Mouse (Mus musculus) midbrain, embryonic 11.5 days (tissue): Measurements from ENCODE around the gene Vps13d. TPM values are rescaled to one million over a fixed set of nuclear protein-coding genes. Genes with fewer than 3 reads are reported as not detected.
A peak's percentile ranks its signal among the peaks of the same experiment; 100 is the strongest.

ENCODE experiments used
- ATAC-seq: fragments of 200-750 bp; cut with Nextera tagmentation; 2 replicates; pipeline ENCODE4 v1.8.0; 2017; ENCODE audit warnings: moderate TSS enrichment, moderate library complexity; ENCODE audit not compliant: low FRiP score
- DNase-seq: peaks from one replicate; pipeline ENCODE4 v3.0.0; 2015; ENCODE audit warnings: low spot score; ENCODE audit errors: missing footprints
- H3K27ac ChIP-seq: fragments of 300-500 bp; sonication (generic); 2 replicates; pipeline ENCODE4 v1.5.1; 2014; ENCODE audit warnings: low read depth, low read length
- H3K27me3 ChIP-seq: fragments of 300-500 bp; sonication (generic); 2 replicates; pipeline ENCODE4 v1.6.1; 2014; ENCODE audit warnings: mild to moderate bottlenecking, low read length, moderate library complexity, mixed read lengths; ENCODE audit not compliant: control insufficient read depth, insufficient read depth
- H3K36me3 ChIP-seq: fragments of 300-500 bp; sonication (generic); 2 replicates; pipeline ENCODE4 v1.6.1; 2014; ENCODE audit warnings: mild to moderate bottlenecking, low read length, moderate library complexity, mixed read lengths; ENCODE audit not compliant: control insufficient read depth, insufficient read depth
- H3K4me1 ChIP-seq: fragments of 300-500 bp; sonication (generic); 2 replicates; pipeline ENCODE4 v1.6.1; 2014; ENCODE audit warnings: low read length; ENCODE audit not compliant: control insufficient read depth, insufficient read depth
- H3K4me2 ChIP-seq: fragments of 300-500 bp; sonication (generic); 2 replicates; pipeline ENCODE4 v1.6.1; 2014; ENCODE audit warnings: mild to moderate bottlenecking, moderate library complexity
- H3K4me3 ChIP-seq: fragments of 300-500 bp; sonication (generic); 2 replicates; pipeline ENCODE4 v1.5.1; 2014; ENCODE audit warnings: low read depth, low read length
- H3K9ac ChIP-seq: fragments of 300-500 bp; sonication (generic); 2 replicates; pipeline ENCODE4 v1.6.1; 2014; ENCODE audit warnings: low read length
- H3K9me3 ChIP-seq: fragments of 300-500 bp; sonication (generic); 2 replicates; pipeline ENCODE4 v1.6.1; 2016; ENCODE audit warnings: low read length; ENCODE audit not compliant: control insufficient read depth
- WGBS: fragments of 180-500 bp; shearing (Covaris S2); extraction: QIAGEN DNeasy Blood & Tissue Kit; methylation state at CpG from one replicate; pipeline ENCODE4 v1.1.7; 2014; 5-methylcytosine and 5-hydroxymethylcytosine counted together
- polyA plus RNA-seq: library from polyadenylated mRNA; unstranded; fragments of >200 nt; fragmentation: Nextera tagmentation; extraction: Ambion mirVana; gene quantifications from 2 replicates; pipeline ENCODE4 v1.2.1, GENCODE M21; 2014

Vps13d gene
- polyA plus RNA-seq, 1 experiment from 2014 or later, result 8.7 TPM

- H3K9me3 ChIP-seq, result no peaks in the 10 kb centered on the region
- no peaks in the 10 kb centered on the region for H3K27me3 ChIP-seq
- no peak overlapping the region for H3K4me2 ChIP-seq
- no peaks in the 10 kb centered on the region for H3K36me3 ChIP-seq
- H3K4me1 ChIP-seq, result no peaks in the 10 kb centered on the region; the same call in 1 of the 2 replicates
- peak; percentile 6 for DNase-seq
- 88% methylated on average over 5 of the region's 5 CpGs for WGBS
- H3K27ac ChIP-seq, result no peak overlapping the region
- H3K9ac ChIP-seq, result no peak overlapping the region
- no peak for ATAC-seq
- no peak overlapping the region for H3K4me3 ChIP-seq
Observed at GRCm38 (mm10) chr4:145229524-145230163, 34.8 kb upstream of the Vps13d start.

GRCm38 (mm10) chr4:145229051-145229450 is 34.2 kb upstream of the Vps13d start:
- Histone ChIP-seq H3K27me3 (no peaks in the 10 kb centered on the region), H3K36me3 (no peaks in the 10 kb centered on the region), H3K9me3 (no peaks in the 10 kb centered on the region), H3K4me1 (no peaks in the 10 kb centered on the region; the same call in 1 of the 2 replicates), H3K4me2 (no peak overlapping the region), H3K9ac (no peak overlapping the region), H3K4me3 (no peak overlapping the region), H3K27ac (no peak overlapping the region)
- no peak for ATAC-seq
- 94% methylated on average over 6 of the region's 6 CpGs for WGBS
- DNase-seq, result peak; percentile 26

GRCm38 (mm10) chr4:145224613-145225012 is 29.8 kb upstream of the Vps13d start:
- H3K4me1 ChIP-seq, result no peaks in the 10 kb centered on the region
- H3K36me3 ChIP-seq, result no peaks in the 10 kb centered on the region
- H3K27ac ChIP-seq, result no peak overlapping the region
- H3K4me2 ChIP-seq, result no peak overlapping the region
- no peak overlapping the region for H3K9ac ChIP-seq
- DNase-seq (no peak), ATAC-seq (no peak)
- no peak overlapping the region for H3K4me3 ChIP-seq
- H3K9me3 ChIP-seq, result no peaks in the 10 kb centered on the region
- 91% methylated on average over 4 of the region's 4 CpGs for WGBS
- H3K27me3 ChIP-seq, result no peaks in the 10 kb centered on the region

GRCm38 (mm10) chr4:145222064-145222463 is 27.3 kb upstream of the Vps13d start:
- no peak for ATAC-seq
- H3K27me3 ChIP-seq, result no peaks in the 10 kb centered on the region
- H3K4me2 ChIP-seq, result no peak overlapping the region
- no peak overlapping the region for H3K4me3 ChIP-seq
- H3K9ac ChIP-seq, result no peak overlapping the region
- H3K36me3 ChIP-seq, result no peaks in the 10 kb centered on the region
- no peak overlapping the region for H3K27ac ChIP-seq
- WGBS, result 85% methylated on average over 8 of the region's 8 CpGs
- H3K4me1 ChIP-seq, result no peaks in the 10 kb centered on the region
- peak; percentile 21 for DNase-seq
- H3K9me3 ChIP-seq, result no peaks in the 10 kb centered on the region

DNA sequence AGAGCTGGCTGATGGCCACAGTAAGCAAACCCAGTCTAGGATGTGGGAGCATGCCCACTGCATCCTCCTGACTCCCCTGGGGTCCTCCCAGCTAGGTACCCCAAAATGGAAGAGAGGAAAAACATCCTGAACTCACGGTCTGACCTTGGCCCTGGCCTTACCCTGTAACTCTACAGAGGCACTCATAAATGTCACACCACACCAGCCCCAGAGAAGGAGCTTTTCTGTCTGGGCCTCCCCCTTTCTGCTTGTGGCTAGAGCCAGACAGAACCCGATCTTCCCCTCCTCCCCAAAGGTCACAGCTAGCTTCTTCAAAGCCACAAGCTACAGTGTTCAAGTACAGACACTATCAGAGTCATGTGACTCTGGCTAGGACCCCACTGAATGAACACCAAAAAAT is 26.6 kb upstream of the Vps13d start:
- no peak overlapping the region for H3K9ac ChIP-seq
- H3K4me3 ChIP-seq, result no peak overlapping the region
- H3K4me2 ChIP-seq, result no peak overlapping the region
- 87% methylated on average over 2 of the region's 2 CpGs for WGBS
- H3K27ac ChIP-seq, result no peak overlapping the region
- DNase-seq, result peak; percentile 44
- H3K36me3 ChIP-seq, result no peaks in the 10 kb centered on the region
- no peaks in the 10 kb centered on the region for H3K9me3 ChIP-seq
- no peaks in the 10 kb centered on the region for H3K27me3 ChIP-seq
- H3K4me1 ChIP-seq, result no peaks in the 10 kb centered on the region
- no peak for ATAC-seq

DNA sequence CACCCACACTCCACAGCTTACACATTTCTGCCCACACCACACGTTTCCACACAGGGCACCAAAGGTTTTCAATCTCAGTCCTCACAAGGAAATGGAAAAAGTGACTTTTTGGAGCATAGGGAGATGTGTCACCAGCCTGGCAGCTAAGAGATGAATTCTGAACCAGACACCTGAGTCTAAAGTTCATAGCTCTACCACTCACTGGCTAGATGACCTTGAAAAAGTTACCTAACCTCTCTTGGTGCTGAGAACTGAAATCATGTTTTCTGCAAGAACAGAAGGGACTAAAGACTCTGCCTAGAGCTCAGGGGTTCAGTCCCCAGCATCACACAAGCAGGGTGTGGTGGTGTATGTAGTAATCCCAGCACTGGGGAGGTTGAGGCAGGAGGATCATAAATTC is 25.2 kb upstream of the Vps13d start:
- Histone ChIP-seq H3K9me3 (no peaks in the 10 kb centered on the region), H3K9ac (no peak overlapping the region), H3K36me3 (no peaks in the 10 kb centered on the region), H3K4me1 (no peaks in the 10 kb centered on the region), H3K4me3 (no peak overlapping the region), H3K27ac (no peak overlapping the region), H3K27me3 (no peaks in the 10 kb centered on the region), H3K4me2 (no peak overlapping the region)
- 70% methylated on average over 1 of the region's 1 CpGs for WGBS
- DNase-seq, result peak; percentile 12
- ATAC-seq, result no peak

DNA sequence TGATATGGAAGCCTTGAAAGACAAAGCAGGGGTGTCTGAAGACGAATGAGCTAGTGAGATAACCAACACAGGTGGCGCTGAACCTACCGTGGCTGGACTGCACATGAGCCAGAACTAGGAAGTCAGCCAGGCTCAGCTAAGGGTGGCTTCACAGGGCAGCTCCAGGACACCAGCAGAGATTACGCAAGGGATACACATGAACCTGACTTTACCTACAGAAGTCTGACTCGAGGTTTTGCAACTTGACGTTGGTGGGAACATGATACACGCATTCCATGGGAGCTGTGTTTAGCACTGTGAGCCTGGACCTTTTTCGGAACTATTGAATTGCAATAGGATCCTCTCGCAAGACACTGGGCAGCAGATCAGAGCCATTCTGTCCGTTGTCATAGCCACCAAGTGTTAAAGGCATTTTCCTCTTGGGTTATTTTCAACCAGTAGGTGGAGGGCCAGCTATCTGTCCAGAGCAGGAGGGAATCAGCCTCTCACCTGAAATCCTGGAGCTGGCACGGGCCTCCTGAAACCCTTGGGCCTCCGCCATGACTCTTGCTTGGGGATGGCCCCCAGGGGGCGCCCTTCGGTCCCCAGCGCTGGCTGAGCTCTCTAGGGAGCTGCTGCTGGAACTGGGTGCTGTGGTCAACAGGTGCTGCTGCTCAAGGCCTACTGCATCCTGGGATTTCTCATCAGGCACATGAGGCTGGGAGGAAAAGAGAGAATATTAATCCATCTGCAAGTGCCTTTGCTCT is 24.6 kb upstream of the Vps13d start:
- H3K9ac ChIP-seq, result no peak overlapping the region
- H3K4me2 ChIP-seq, result no peak overlapping the region
- 66% methylated on average over 15 of the region's 15 CpGs for WGBS
- H3K9me3 ChIP-seq, result no peaks in the 10 kb centered on the region
- H3K36me3 ChIP-seq, result no peaks in the 10 kb centered on the region
- no peaks in the 10 kb centered on the region for H3K4me1 ChIP-seq
- no peak overlapping the region for H3K27ac ChIP-seq
- no peak overlapping the region for H3K4me3 ChIP-seq
- DNase-seq, result peak; percentile 77
- H3K27me3 ChIP-seq, result no peaks in the 10 kb centered on the region
- ATAC-seq, result no peak

GRCm38 (mm10) chr4:145217837-145218236 is 23.0 kb upstream of the Vps13d start:
- Histone ChIP-seq H3K36me3 (no peaks in the 10 kb centered on the region), H3K4me3 (no peak overlapping the region), H3K4me1 (no peaks in the 10 kb centered on the region), H3K27me3 (no peaks in the 10 kb centered on the region), H3K9ac (no peak overlapping the region), H3K9me3 (no peaks in the 10 kb centered on the region), H3K4me2 (no peak overlapping the region), H3K27ac (no peak overlapping the region)
- WGBS, result 69% methylated on average over 5 of the region's 5 CpGs
- ATAC-seq (no peak), DNase-seq (peak; percentile 19)

GRCm38 (mm10) chr4:145217046-145217445 is 22.2 kb upstream of the Vps13d start:
- DNase-seq (no peak), ATAC-seq (no peak)
- Histone ChIP-seq H3K27ac (no peak overlapping the region), H3K36me3 (no peaks in the 10 kb centered on the region), H3K9me3 (no peaks in the 10 kb centered on the region), H3K4me3 (no peak overlapping the region), H3K27me3 (no peaks in the 10 kb centered on the region), H3K4me2 (no peak overlapping the region), H3K4me1 (no peaks in the 10 kb centered on the region), H3K9ac (no peak overlapping the region)
- 87% methylated on average over 6 of the region's 6 CpGs for WGBS
